In the genomic region with DNA sequence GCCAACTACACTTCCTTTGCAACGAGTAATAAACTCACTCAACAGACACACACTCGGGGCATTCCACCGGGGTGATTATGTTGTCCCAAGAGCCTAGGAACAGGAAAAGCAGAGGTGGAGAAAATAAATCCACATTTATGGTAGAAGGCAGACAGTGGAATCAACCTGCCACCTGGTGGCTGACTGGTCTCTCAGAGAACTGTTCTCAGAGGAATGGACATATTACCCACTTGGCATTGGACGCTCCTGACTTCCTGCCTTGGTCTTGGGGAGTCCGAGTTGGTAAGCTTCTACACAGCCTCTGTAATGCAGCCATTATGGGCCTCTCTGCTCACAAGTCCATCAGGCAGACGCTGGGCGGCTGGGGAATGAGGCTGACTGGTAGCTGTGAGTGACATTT, we compare ENCODE assay signal across 9 mouse cellular contexts. TPM values are rescaled to one million over a fixed set of nuclear protein-coding genes. Genes with fewer than 3 reads are reported as not detected.
A peak's percentile ranks its signal among the peaks of the same experiment; 100 is the strongest.
DNase-seq lines count a peak whose midpoint lies in the region; ATAC-seq lines count a peak whose summit lies in the region.
"Had no signal": no experiment of that assay in that cellular context is flagged by ENCODE, and none has a peak within 500 bp of the region (broad histone marks: within the 10 kb centered on the region; RNA-seq: fewer than 3 reads in every experiment).

No protein-coding gene starts in this region.

- intact Hi-C loops in left cerebral cortex, postnatal 14 days (cut with DNase I), result loop anchor here (1.0 kb wide), 1 partner anchor 75 kb away; no protein-coding TSS in a partner anchor

- no peak for ATAC-seq in CD4-positive, CD25-positive, alpha-beta regulatory T cell, adult 4 months

- DNase-seq in CD4-positive, CD25-positive, alpha-beta regulatory T cell, adult 2 months (ENCODE audit: low read depth, low spot score), result peak; percentile 62
- DNase-seq in left cerebral cortex, adult 18-20 months (ENCODE audit: low spot score in 2 of 2), result peak; percentile 17 to 26
- no peak for DNase-seq in left cerebral cortex, adult 11 months (ENCODE audit: low spot score)
- peak; percentile 43 for DNase-seq in embryo, embryonic 10.5 days (ENCODE audit: low spot score)
- peak; percentile 34 to 58 for DNase-seq in left cerebral cortex, postnatal 14 days (ENCODE audit: low spot score in 2 of 2)
- DNase-seq in skeletal muscle tissue, adult 2 months (ENCODE audit: low read depth, low spot score), result peak; percentile 23
- no peak for DNase-seq in spleen, postnatal 14 days (ENCODE audit: low spot score in 2 of 2)
- DNase-seq: liver, embryonic 13.5 days had no signal

RNA-seq across cellular contexts. Expression of gene Ccrl2, which starts 14.9 kb away (rescaled TPM):
- polyA plus RNA-seq in CD4-positive, CD25-positive, alpha-beta regulatory T cell, adult 4 months (2017; shearing (Covaris generic)), result 10 to 100 TPM; 25.6 to 26.3 TPM
- 1 to 10 TPM in 1 of 2 experiments, under 1 TPM in 1; 0.82 to 1.2 TPM for total RNA-seq in left cerebral cortex, adult 18-20 months (2021)
- total RNA-seq in left cerebral cortex, postnatal 14 days (2021), result 1 to 10 TPM in 1 of 2 experiments, under 1 TPM in 1; 0.68 to 1.0 TPM

RNA-seq across cellular contexts. Expression of gene Lrrfip2, which starts 45.2 kb away (rescaled TPM):
- 1 to 10 TPM; 8.2 to 9.6 TPM for polyA plus RNA-seq in CD4-positive, CD25-positive, alpha-beta regulatory T cell, adult 4 months (2017; shearing (Covaris generic))
- total RNA-seq in left cerebral cortex, adult 18-20 months (2021), result 10 to 100 TPM; 43.9 to 48.6 TPM
- total RNA-seq in left cerebral cortex, postnatal 14 days (2021), result 10 to 100 TPM; 32.2 to 34.2 TPM

RNA-seq across cellular contexts. Expression of gene Ltf, which starts 53.1 kb away (rescaled TPM):
- under 1 TPM in 1 of 2 experiments, not detected in 1; 0.76 TPM for polyA plus RNA-seq in CD4-positive, CD25-positive, alpha-beta regulatory T cell, adult 4 months (2017; shearing (Covaris generic))
- total RNA-seq in left cerebral cortex, adult 18-20 months (2021), result under 1 TPM in 1 of 2 experiments, not detected in 1; 0.72 TPM
- total RNA-seq in left cerebral cortex, postnatal 14 days (2021), result 1 to 10 TPM in 1 of 2 experiments, not detected in 1; 1.0 TPM

Comparison
In these comparisons a context has a peak if more than half of its experiments do, and no peak if none do; other contexts are left out.
1. DNase-seq: peak in CD4-positive, CD25-positive, alpha-beta regulatory T cell, adult 2 months (single experiment), left cerebral cortex, adult 18-20 months (2 of 2), embryo, embryonic 10.5 days (single experiment), left cerebral cortex, postnatal 14 days (2 of 2) and skeletal muscle tissue, adult 2 months (single experiment); none in left cerebral cortex, adult 11 months (single experiment) and spleen, postnatal 14 days (0 of 2).